Mouse (Mus musculus) stomach, postnatal 0 days (tissue): Measurements from ENCODE around the gene B4galt1.

Source experiments
- CTCF ChIP-seq: IDR thresholded peaks from 2 replicates; pipeline ENCODE4 v1.5.1; 2016; ENCODE audit warnings: antibody characterized with exemption, low read depth, mild to moderate bottlenecking, moderate library complexity
- EP300 ChIP-seq: optimal IDR thresholded peaks from 2 replicates; pipeline ENCODE3; 2016; ENCODE audit warnings: antibody characterized with exemption

DNA sequence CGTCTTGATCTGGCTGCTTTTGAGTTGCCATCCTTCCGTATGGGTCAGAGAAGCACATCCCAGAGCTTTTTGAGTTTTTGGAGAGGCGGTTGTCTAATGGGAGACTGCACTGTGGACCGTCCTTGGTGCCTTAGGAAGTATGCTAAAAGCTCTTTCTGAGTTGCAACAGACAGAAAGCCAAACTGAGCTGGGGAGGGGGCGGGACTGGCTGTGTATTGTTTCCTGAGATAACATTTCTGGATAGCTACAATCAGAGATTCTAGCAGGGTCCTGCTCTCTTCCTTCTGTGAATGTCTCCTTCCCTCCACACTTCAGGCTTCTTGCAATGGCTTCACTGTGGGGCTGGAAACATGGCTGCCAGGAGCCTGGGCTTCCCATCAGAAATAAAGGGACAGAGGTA is 23.7 kb upstream of the B4galt1 start:
- TF ChIP-seq CTCF (no peak), EP300 (no peak)
